Mouse (Mus musculus) limb, embryonic 13.5 days (tissue): ENCODE data around the gene Hlcs. TPM values are rescaled to one million over a fixed set of nuclear protein-coding genes. Genes with fewer than 3 reads are reported as not detected.

ENCODE experiments used
- ATAC-seq: fragments of 200-750 bp; cut with Nextera tagmentation; 2 replicates; pipeline ENCODE4 v1.8.0; 2017; ENCODE audit warnings: low read depth, moderate number of reproducible peaks, moderate TSS enrichment; ENCODE audit not compliant: low FRiP score
- H3K27ac ChIP-seq: fragments of 300-500 bp; sonication (generic); 2 replicates; pipeline ENCODE4 v1.5.1; 2015; ENCODE audit warnings: inconsistent platforms, mild to moderate bottlenecking, moderate library complexity
- H3K27me3 ChIP-seq: fragments of 300-500 bp; sonication (generic); 2 replicates; pipeline ENCODE4 v1.6.1; 2015; ENCODE audit warnings: mild to moderate bottlenecking, inconsistent platforms
- H3K36me3 ChIP-seq: fragments of 300-500 bp; sonication (generic); 2 replicates; pipeline ENCODE4 v1.6.1; 2015; ENCODE audit warnings: inconsistent platforms, mild to moderate bottlenecking, moderate library complexity
- H3K4me1 ChIP-seq: fragments of 300-500 bp; sonication (generic); 2 replicates; pipeline ENCODE4 v1.6.1; 2015; ENCODE audit warnings: inconsistent platforms
- H3K4me2 ChIP-seq: fragments of 300-500 bp; sonication (generic); replicated peaks from 2 replicates; pipeline ENCODE4 v1.6.1; 2015; ENCODE audit warnings: inconsistent platforms, mild to moderate bottlenecking, moderate library complexity
- H3K4me3 ChIP-seq: fragments of 300-500 bp; sonication (generic); 2 replicates; pipeline ENCODE4 v1.5.1; 2015; ENCODE audit warnings: moderate library complexity, mild to moderate bottlenecking, inconsistent platforms
- H3K9ac ChIP-seq: fragments of 300-500 bp; sonication (generic); 2 replicates; pipeline ENCODE4 v1.6.1; 2015; ENCODE audit warnings: mild to moderate bottlenecking, inconsistent platforms
- H3K9me3 ChIP-seq: fragments of 300-500 bp; sonication (generic); 2 replicates; pipeline ENCODE4 v1.6.1; 2016; ENCODE audit warnings: inconsistent platforms
- WGBS: fragments of 180-500 bp; shearing (Covaris S2); methylation state at CpG from one replicate; pipeline ENCODE4 v1.1.7; 2015; 5-methylcytosine and 5-hydroxymethylcytosine counted together
- polyA plus RNA-seq: library from polyadenylated mRNA; unstranded; fragments of >200 nt; fragmentation: Nextera tagmentation; extraction: Ambion mirVana; gene quantifications from 2 replicates; pipeline ENCODE4 v1.2.1, GENCODE M21; 2015

The Hlcs gene
- polyA plus RNA-seq, 1 experiment from 2014 or later = 8.8 TPM

GRCm38 (mm10) chr16:94250640-94251349 is 62.6 kb downstream of the Hlcs start:
- no peak overlapping the region for H3K4me3 ChIP-seq
- H3K4me2 ChIP-seq = peak overlapping the region; percentile 30; the same call in 1 of the 2 replicates
- peaks cover 70% of the 10 kb centered on the region for H3K27me3 ChIP-seq
- H3K4me1 ChIP-seq = peaks cover 67% of the 10 kb centered on the region
- no peaks in the 10 kb centered on the region for H3K9me3 ChIP-seq
- WGBS = 80% methylated on average over 15 of the region's 15 CpGs
- H3K36me3 ChIP-seq = no peaks in the 10 kb centered on the region
- H3K9ac ChIP-seq = no peak overlapping the region
- H3K27ac ChIP-seq = no peak overlapping the region
- no peak for ATAC-seq

DNA sequence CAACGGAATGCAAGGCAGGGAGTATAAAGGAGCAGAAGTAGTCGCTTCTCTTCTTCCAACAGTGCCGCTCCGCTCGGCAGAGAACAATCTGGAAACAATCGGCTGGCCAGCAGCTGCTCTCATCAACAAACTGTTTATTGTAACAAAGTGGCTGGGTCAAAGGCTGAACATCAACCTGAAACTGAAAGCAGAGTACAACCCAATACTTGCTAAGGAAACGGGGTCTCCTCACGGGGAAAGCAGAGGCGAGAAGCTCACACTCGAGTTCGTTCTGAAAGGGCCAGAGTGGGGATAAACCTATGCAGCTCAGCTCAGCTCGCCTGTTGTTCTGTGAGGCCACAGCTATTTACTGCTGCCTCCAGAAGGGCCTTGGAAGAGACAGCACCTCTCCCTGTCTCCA is 63.2 kb downstream of the Hlcs start:
- no peak overlapping the region for H3K27ac ChIP-seq
- H3K36me3 ChIP-seq = no peaks in the 10 kb centered on the region
- no peak for ATAC-seq
- H3K4me3 ChIP-seq = peak overlapping the region; percentile 7; the same call in 1 of the 2 replicates
- peak overlapping the region; percentile 30 for H3K4me2 ChIP-seq
- WGBS = 25% methylated on average over 12 of the region's 12 CpGs
- no peaks in the 10 kb centered on the region for H3K9me3 ChIP-seq
- peaks cover 70% of the 10 kb centered on the region for H3K4me1 ChIP-seq
- H3K9ac ChIP-seq = no peak overlapping the region
- H3K27me3 ChIP-seq = peaks cover 70% of the 10 kb centered on the region

- H3K9me3 ChIP-seq = no peaks in the 10 kb centered on the region
- no peaks in the 10 kb centered on the region for H3K36me3 ChIP-seq
- H3K27ac ChIP-seq = no peak overlapping the region
- peak overlapping the region; percentile 7; the same call in 1 of the 2 replicates for H3K4me3 ChIP-seq
- no peak overlapping the region for H3K9ac ChIP-seq
- WGBS = 75% methylated on average over 10 of the region's 10 CpGs
- H3K4me2 ChIP-seq = peak overlapping the region; percentile 30
- no peak for ATAC-seq
- peaks cover 70% of the 10 kb centered on the region for H3K4me1 ChIP-seq
- H3K27me3 ChIP-seq = peaks cover 71% of the 10 kb centered on the region
Observed at GRCm38 (mm10) chr16:94249666-94250065, 63.7 kb downstream of the Hlcs start.

- Histone ChIP-seq H3K9ac (no peak overlapping the region), H3K4me1 (peaks cover 68% of the 10 kb centered on the region), H3K4me2 (no peak overlapping the region), H3K36me3 (no peaks in the 10 kb centered on the region), H3K9me3 (no peaks in the 10 kb centered on the region), H3K4me3 (no peak overlapping the region), H3K27me3 (peaks cover 77% of the 10 kb centered on the region), H3K27ac (no peak overlapping the region)
- ATAC-seq = no peak
- WGBS = 76% methylated on average over 15 of the region's 15 CpGs
Observed at GRCm38 (mm10) chr16:94248721-94249120, 64.7 kb downstream of the Hlcs start.

DNA sequence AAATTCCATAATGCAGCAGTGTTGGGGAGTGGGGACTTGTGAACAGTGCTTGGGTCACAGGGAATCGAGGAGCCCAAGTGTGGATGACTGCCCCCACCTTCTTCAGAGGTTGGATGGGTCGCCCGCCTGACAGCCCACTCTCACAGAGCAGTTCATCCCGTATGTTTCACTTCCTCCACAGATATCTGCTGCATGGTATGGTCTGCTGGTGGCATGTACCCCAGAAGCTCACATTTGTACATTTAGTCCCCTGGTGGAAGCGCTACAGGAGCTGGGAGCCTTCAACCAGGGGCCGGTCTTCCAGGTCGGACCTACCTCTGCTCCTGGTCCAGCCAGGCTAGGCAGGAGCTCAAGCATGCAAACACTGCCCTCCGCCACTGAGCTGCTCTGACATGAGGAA is 66.4 kb downstream of the Hlcs start:
- no peaks in the 10 kb centered on the region for H3K9me3 ChIP-seq
- H3K4me1 ChIP-seq = peaks cover 61% of the 10 kb centered on the region
- H3K36me3 ChIP-seq = no peaks in the 10 kb centered on the region
- WGBS = 87% methylated on average over 8 of the region's 8 CpGs
- peaks cover 65% of the 10 kb centered on the region for H3K27me3 ChIP-seq
- 0 out of 2 replicates have a peak, but pooled peaks have one; percentile 9 for ATAC-seq
- no peak overlapping the region for H3K27ac ChIP-seq
- no peak overlapping the region for H3K9ac ChIP-seq
- H3K4me3 ChIP-seq = no peak overlapping the region
- H3K4me2 ChIP-seq = no peak overlapping the region

- H3K27ac ChIP-seq = peak overlapping the region; percentile 44; the same call in 1 of the 2 replicates
- H3K27me3 ChIP-seq = peaks cover 59% of the 10 kb centered on the region
- ATAC-seq = peak; percentile 80; the same call in 1 of the 2 replicates
- no peak overlapping the region for H3K9ac ChIP-seq
- no peaks in the 10 kb centered on the region for H3K9me3 ChIP-seq
- H3K36me3 ChIP-seq = no peaks in the 10 kb centered on the region
- H3K4me1 ChIP-seq = peaks cover 56% of the 10 kb centered on the region
- WGBS = 38% methylated on average over 17 of the region's 17 CpGs
- peak overlapping the region; percentile 14; the same call in 1 of the 2 replicates for H3K4me2 ChIP-seq
- H3K4me3 ChIP-seq = no peak overlapping the region
Observed at GRCm38 (mm10) chr16:94246058-94246784, 67.2 kb downstream of the Hlcs start.

DNA sequence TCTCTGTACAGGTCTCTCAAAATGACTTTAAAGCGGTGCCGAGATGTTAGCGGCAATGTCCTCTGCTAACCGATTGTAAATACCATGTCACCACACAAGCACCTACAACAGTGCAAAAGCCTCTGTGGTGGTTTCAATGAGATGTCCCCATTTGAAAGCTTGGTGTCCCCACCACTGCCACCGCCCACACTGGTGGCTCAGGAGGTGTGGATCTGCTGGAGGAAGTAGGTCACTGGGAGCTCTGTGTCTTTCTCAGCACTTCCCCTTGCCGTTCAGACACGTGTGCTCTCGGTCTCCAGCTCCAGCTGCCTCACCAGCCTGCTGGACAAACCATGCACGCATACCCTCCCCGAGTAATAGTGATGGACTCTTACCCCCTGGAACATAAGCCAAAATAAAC is 72.2 kb downstream of the Hlcs start:
- H3K27me3 ChIP-seq = peaks cover 56% of the 10 kb centered on the region
- no peak overlapping the region for H3K4me3 ChIP-seq
- no peak overlapping the region for H3K4me2 ChIP-seq
- no peak for ATAC-seq
- 95% methylated on average over 10 of the region's 10 CpGs for WGBS
- no peaks in the 10 kb centered on the region for H3K9me3 ChIP-seq
- no peaks in the 10 kb centered on the region for H3K36me3 ChIP-seq
- H3K9ac ChIP-seq = no peak overlapping the region
- H3K27ac ChIP-seq = no peak overlapping the region
- H3K4me1 ChIP-seq = peaks cover 36% of the 10 kb centered on the region

DNA sequence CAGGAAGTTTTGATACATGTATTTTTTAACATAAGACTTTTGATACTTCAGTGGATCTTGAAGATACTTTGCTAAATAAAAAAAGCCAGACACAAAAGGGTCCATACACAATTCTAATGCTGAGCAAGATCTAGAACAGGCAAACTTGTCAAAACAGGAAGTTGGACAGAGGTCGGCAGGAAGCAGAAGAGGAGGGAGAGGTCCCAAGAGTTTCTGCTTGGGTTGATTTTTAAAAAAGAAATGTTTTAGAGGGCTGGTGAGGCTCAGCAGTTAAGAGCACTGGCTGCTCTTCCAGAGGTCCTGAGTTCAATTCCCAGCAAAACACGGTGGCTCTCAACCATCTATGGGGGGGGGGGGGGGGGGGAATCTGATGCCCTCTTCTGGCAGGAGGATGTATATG is 73.2 kb downstream of the Hlcs start:
- no peak overlapping the region for H3K4me3 ChIP-seq
- peaks cover 47% of the 10 kb centered on the region for H3K27me3 ChIP-seq
- no peak overlapping the region for H3K4me2 ChIP-seq
- H3K9me3 ChIP-seq = no peaks in the 10 kb centered on the region
- ATAC-seq = no peak
- H3K27ac ChIP-seq = no peak overlapping the region
- H3K9ac ChIP-seq = no peak overlapping the region
- H3K4me1 ChIP-seq = peaks cover 27% of the 10 kb centered on the region
- WGBS = 36% methylated on average over 2 of the region's 2 CpGs
- H3K36me3 ChIP-seq = no peaks in the 10 kb centered on the region

- Histone ChIP-seq H3K9ac (no peak overlapping the region), H3K4me2 (no peak overlapping the region)
Observed at GRCm38 (mm10) chr16:94239567-94239966, 73.8 kb downstream of the Hlcs start.

GRCm38 (mm10) chr16:94239146-94239545 is 74.2 kb downstream of the Hlcs start:
- Histone ChIP-seq H3K27me3 (peaks cover 48% of the 10 kb centered on the region), H3K4me2 (no peak overlapping the region), H3K9ac (no peak overlapping the region), H3K27ac (no peak overlapping the region), H3K9me3 (no peaks in the 10 kb centered on the region), H3K36me3 (no peaks in the 10 kb centered on the region), H3K4me1 (peaks cover 21% of the 10 kb centered on the region), H3K4me3 (no peak overlapping the region)
- WGBS = 90% methylated on average over 7 of the region's 7 CpGs
- no peak for ATAC-seq

More at GRCm38 (mm10) chr16:94239567-94239966, 73.8 kb downstream of the Hlcs start:
- no peak overlapping the region for H3K27ac ChIP-seq
- peaks cover 22% of the 10 kb centered on the region for H3K4me1 ChIP-seq
- H3K36me3 ChIP-seq = no peaks in the 10 kb centered on the region
- WGBS = 81% methylated on average over 6 of the region's 6 CpGs
- H3K4me3 ChIP-seq = no peak overlapping the region
- H3K27me3 ChIP-seq = peaks cover 47% of the 10 kb centered on the region
- ATAC-seq = no peak
- no peaks in the 10 kb centered on the region for H3K9me3 ChIP-seq

- H3K36me3 ChIP-seq = no peaks in the 10 kb centered on the region
- no peak for ATAC-seq
- no peak overlapping the region for H3K4me3 ChIP-seq
- H3K27me3 ChIP-seq = peaks cover 55% of the 10 kb centered on the region
- no peaks in the 10 kb centered on the region; the same call in 1 of the 2 replicates for H3K9me3 ChIP-seq
- H3K9ac ChIP-seq = no peak overlapping the region
- H3K4me2 ChIP-seq = no peak overlapping the region
- 50% methylated on average over 6 of the region's 6 CpGs for WGBS
- H3K4me1 ChIP-seq = peaks cover 18% of the 10 kb centered on the region
- H3K27ac ChIP-seq = no peak overlapping the region
Observed at GRCm38 (mm10) chr16:94237130-94237484, 76.3 kb downstream of the Hlcs start.
